Mouse (Mus musculus) stomach, embryonic 14.5 days (tissue): ENCODE data around the gene Abi3bp. TPM values are rescaled to one million over a fixed set of nuclear protein-coding genes. Genes with fewer than 3 reads are reported as not detected.

Experiments used
- ATAC-seq: fragments of 200-750 bp; cut with Nextera tagmentation; 2 replicates; pipeline ENCODE4 v1.8.0; 2017; ENCODE audit warnings: low read depth, moderate TSS enrichment; ENCODE audit not compliant: insufficient number of reproducible peaks, insufficient read depth, low FRiP score
- H3K27ac ChIP-seq: fragments of 300-500 bp; sonication (generic); 2 replicates; pipeline ENCODE4 v1.5.1; 2014; ENCODE audit warnings: mild to moderate bottlenecking, low read length, moderate library complexity, mixed read lengths
- H3K27me3 ChIP-seq: fragments of 300-500 bp; sonication (generic); 2 replicates; pipeline ENCODE4 v1.6.1; 2014; ENCODE audit warnings: low read length, control low read depth, mixed read lengths; ENCODE audit not compliant: control insufficient read depth, insufficient read depth
- H3K36me3 ChIP-seq: fragments of 300-500 bp; sonication (generic); 2 replicates; pipeline ENCODE4 v1.6.1; 2014; ENCODE audit warnings: mild to moderate bottlenecking, control low read depth, low read length, moderate library complexity, mixed read lengths; ENCODE audit not compliant: control insufficient read depth, insufficient read depth
- H3K4me1 ChIP-seq: fragments of 300-500 bp; sonication (generic); 2 replicates; pipeline ENCODE4 v1.6.1; 2014; ENCODE audit warnings: low read length, control low read depth, mixed read lengths; ENCODE audit not compliant: control insufficient read depth, insufficient read depth
- H3K4me2 ChIP-seq: fragments of 300-500 bp; sonication (generic); replicated peaks from 2 replicates; pipeline ENCODE4 v1.6.1; 2014; ENCODE audit warnings: low read depth, low read length, control low read depth
- H3K4me3 ChIP-seq: fragments of 300-500 bp; sonication (generic); 2 replicates; pipeline ENCODE4 v1.5.1; 2014; ENCODE audit warnings: low read depth, low read length, control low read depth
- H3K9ac ChIP-seq: fragments of 300-500 bp; sonication (generic); replicated peaks from 2 replicates; pipeline ENCODE4 v1.6.1; 2014; ENCODE audit warnings: low read depth, mild to moderate bottlenecking, control low read depth, low read length, moderate library complexity, mixed read lengths
- H3K9me3 ChIP-seq: fragments of 300-500 bp; sonication (generic); 2 replicates; pipeline ENCODE4 v1.6.1; 2016; ENCODE audit warnings: low read depth, low read length, control low read depth; ENCODE audit not compliant: control insufficient read depth
- WGBS: fragments of 180-500 bp; shearing (Covaris S2); extraction: QIAGEN DNeasy Blood & Tissue Kit; methylation state at CpG from one replicate; pipeline ENCODE4 v1.1.7; 2014; 5-methylcytosine and 5-hydroxymethylcytosine counted together
- polyA plus RNA-seq: library from polyadenylated mRNA; unstranded; fragments of >200 nt; fragmentation: Nextera tagmentation; extraction: Ambion mirVana; gene quantifications from 2 replicates; pipeline ENCODE4 v1.2.1, GENCODE M21; 2014

Gene Abi3bp
- polyA plus RNA-seq, 1 experiment from 2014 or later: 45.4 TPM

DNA sequence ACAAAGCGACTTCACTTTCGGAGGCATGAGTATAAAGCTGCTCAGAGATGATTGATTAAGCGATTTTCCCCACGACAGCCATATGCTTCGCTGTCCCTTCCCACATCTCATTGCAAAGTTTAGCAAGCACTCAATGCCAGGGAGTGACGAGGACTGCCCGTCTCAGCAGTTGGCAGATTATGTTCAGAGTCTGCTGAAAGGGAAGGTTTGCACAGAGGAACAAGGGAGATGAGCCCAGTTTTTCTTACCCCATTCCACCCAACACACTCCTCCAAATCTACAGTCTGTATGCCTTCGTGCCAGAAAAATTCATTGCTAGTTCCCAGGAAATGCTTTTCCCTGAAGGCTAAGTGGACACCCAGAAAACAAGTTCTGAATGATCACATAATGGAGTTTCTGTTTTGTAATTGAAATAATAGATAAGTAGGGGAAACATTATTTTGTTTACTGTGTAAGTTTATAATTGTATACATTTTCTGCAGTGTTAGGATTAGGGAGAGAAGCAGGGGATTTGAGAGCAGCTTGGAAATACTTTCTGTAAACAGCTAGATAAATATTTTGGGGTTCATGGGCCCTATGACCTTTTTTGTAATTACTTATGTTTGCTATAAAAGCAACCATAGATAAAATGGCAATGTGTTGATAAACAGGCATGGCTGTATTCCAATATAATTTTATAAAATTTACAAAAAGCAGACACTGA lies 19.5 kb upstream of the Abi3bp start:
- H3K9me3 ChIP-seq: no peaks in the 10 kb centered on the region
- ATAC-seq: no peak
- no peak overlapping the region for H3K9ac ChIP-seq
- no peaks in the 10 kb centered on the region for H3K27me3 ChIP-seq
- peak overlapping the region; percentile 55; the same call in 1 of the 2 replicates for H3K27ac ChIP-seq
- 0 out of 2 replicates have a peak, but pooled peaks cover 4% of the 10 kb centered on the region for H3K4me1 ChIP-seq
- no peaks in the 10 kb centered on the region for H3K36me3 ChIP-seq
- peak overlapping the region; percentile 26 for H3K4me2 ChIP-seq
- WGBS: 25% methylated on average over 8 of the region's 8 CpGs
- no peak overlapping the region for H3K4me3 ChIP-seq

DNA sequence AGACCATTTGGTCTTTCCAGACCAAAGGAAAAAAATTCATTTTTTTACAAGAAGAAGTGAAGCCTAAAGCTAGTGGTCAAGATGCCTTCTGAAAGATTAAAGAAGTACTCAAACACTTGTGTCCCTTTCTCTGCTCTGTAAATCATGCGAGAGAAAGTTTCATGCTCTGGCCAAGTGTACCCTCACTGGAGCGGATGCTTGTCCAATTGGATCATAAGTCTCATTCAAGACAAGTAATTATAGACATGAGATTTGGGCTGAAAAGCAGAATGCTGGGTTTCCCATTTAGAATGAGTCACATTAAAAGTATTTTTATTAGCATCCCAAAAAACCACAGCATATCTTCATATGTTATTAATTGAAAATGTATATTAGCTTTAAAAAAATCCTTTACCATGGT lies 4.5 kb upstream of the Abi3bp start:
- 93% methylated on average over 2 of the region's 2 CpGs for WGBS
- no peaks in the 10 kb centered on the region for H3K4me1 ChIP-seq
- no peaks in the 10 kb centered on the region for H3K9me3 ChIP-seq
- H3K4me3 ChIP-seq: no peak overlapping the region
- H3K9ac ChIP-seq: no peak overlapping the region
- no peak overlapping the region for H3K4me2 ChIP-seq
- no peak overlapping the region for H3K27ac ChIP-seq
- no peaks in the 10 kb centered on the region for H3K27me3 ChIP-seq
- H3K36me3 ChIP-seq: no peaks in the 10 kb centered on the region
- no peak for ATAC-seq

DNA sequence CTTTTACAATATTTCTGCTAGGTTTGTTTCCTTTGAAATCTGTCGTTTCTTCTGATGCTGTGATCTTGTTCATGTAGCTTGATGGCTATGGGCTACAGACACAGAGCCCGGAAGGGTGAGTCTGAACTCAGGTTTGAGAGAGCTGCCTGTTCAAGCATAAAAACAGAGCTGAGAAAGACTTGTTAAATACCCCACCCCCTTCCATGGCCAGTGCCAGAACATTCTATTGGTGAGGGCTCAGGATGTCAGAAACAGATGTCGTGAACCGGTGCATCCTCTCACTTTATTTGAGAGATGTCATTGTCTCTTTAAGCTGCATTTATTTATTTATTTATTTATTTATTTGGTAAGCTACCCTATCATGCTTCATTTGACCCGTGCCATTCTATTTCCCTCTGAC lies 2.0 kb upstream of the Abi3bp start:
- Histone ChIP-seq H3K27me3 (no peaks in the 10 kb centered on the region), H3K9ac (no peak overlapping the region), H3K4me2 (no peak overlapping the region), H3K27ac (no peak overlapping the region), H3K9me3 (no peaks in the 10 kb centered on the region), H3K4me1 (no peaks in the 10 kb centered on the region), H3K36me3 (no peaks in the 10 kb centered on the region), H3K4me3 (no peak overlapping the region)
- ATAC-seq: no peak
- 74% methylated on average over 5 of the region's 5 CpGs for WGBS

DNA sequence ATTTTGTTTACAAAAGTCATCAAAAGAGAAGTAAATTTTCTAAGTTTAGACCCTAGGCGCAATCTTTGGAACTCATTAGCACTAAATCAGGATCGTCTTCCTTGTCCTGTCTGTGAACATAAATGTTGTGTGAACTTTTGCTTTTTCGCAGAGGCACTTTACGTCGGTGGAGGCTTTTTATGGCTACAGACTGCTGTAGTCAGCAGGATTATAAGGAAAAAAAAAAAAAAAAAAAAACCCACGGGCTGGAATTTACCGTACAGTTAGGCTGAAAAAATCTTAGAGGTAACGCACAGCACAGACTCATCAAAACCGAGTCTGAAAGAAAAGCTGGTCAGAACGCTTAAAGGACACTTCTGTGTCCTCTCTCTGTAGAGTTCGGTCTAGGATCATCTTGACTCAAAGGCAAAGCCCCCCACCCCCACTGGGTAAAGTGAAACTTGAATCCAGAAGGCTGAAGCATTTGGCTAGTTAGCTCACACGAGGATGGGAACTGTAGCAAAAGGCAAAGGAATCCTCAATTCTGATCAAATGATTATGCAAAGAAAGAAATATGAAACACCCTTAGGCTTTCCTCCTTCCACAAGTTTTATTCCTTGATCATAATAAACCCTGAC lies 1.0 kb downstream of the Abi3bp start:
- Histone ChIP-seq H3K27ac (peak overlapping the region; percentile 64), H3K9me3 (no peaks in the 10 kb centered on the region), H3K36me3 (no peaks in the 10 kb centered on the region), H3K4me3 (peak overlapping the region; percentile 35), H3K27me3 (no peaks in the 10 kb centered on the region), H3K4me2 (peak overlapping the region; percentile 42), H3K4me1 (no peaks in the 10 kb centered on the region), H3K9ac (peak overlapping the region; percentile 22; the same call in 1 of the 2 replicates)
- no peak; the same call in 1 of the 2 replicates for ATAC-seq
- WGBS: 10% methylated on average over 12 of the region's 12 CpGs

DNA sequence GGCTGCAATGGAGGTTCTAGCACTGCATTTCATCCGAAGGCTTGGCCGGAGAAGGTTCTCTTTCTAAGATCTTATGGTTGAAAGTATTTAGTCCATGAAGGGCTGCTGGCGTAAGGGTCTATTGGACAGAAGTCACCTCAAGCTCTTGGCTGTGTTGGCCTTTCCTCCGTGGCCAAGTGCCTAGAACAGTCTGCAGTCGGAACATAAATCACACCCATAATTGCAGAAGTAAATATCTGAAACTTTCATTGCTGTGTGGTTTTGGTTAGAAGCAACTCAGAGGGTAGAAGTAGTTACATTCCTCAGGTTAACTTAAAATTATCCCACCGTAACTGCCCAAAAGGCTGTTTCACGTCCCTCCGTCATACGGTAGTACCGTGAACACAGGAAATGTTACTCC lies 5.8 kb downstream of the Abi3bp start:
- H3K4me1 ChIP-seq: 0 out of 2 replicates have a peak, but pooled peaks cover 5% of the 10 kb centered on the region
- 84% methylated on average over 10 of the region's 10 CpGs for WGBS
- no peaks in the 10 kb centered on the region for H3K27me3 ChIP-seq
- no peak overlapping the region for H3K4me2 ChIP-seq
- no peak overlapping the region for H3K4me3 ChIP-seq
- ATAC-seq: no peak
- H3K27ac ChIP-seq: no peak overlapping the region
- H3K9ac ChIP-seq: no peak overlapping the region
- no peaks in the 10 kb centered on the region; the same call in 1 of the 2 replicates for H3K36me3 ChIP-seq
- H3K9me3 ChIP-seq: no peaks in the 10 kb centered on the region

DNA sequence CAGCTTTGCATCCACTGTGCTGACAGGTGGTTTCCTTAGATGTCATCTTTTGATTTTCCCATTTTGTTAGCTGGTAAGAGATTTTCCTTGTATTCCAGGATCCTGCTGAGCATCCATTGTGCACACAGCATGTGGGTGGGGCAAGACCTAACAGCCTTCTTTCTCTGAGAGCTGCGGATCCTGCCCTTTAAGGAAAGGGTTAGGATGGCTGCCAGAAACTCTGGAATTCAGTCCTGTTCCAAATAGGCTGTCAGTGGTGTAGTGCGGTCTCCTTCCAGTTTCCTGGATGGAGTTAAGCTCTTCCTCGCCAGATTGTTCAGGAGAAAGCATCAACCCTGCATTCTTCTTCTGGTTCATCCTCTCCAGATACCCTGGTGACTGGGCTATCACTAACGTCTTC lies 8.8 kb downstream of the Abi3bp start:
- 0 out of 2 replicates have a peak, but pooled peaks cover 5% of the 10 kb centered on the region for H3K4me1 ChIP-seq
- peak; percentile 33; the same call in 1 of the 2 replicates for ATAC-seq
- H3K27ac ChIP-seq: no peak overlapping the region; the same call in 1 of the 2 replicates
- no peak overlapping the region for H3K4me3 ChIP-seq
- 40% methylated on average over 4 of the region's 4 CpGs for WGBS
- no peaks in the 10 kb centered on the region for H3K9me3 ChIP-seq
- no peaks in the 10 kb centered on the region; the same call in 1 of the 2 replicates for H3K36me3 ChIP-seq
- no peak overlapping the region for H3K9ac ChIP-seq
- no peak overlapping the region for H3K4me2 ChIP-seq
- H3K27me3 ChIP-seq: no peaks in the 10 kb centered on the region

DNA sequence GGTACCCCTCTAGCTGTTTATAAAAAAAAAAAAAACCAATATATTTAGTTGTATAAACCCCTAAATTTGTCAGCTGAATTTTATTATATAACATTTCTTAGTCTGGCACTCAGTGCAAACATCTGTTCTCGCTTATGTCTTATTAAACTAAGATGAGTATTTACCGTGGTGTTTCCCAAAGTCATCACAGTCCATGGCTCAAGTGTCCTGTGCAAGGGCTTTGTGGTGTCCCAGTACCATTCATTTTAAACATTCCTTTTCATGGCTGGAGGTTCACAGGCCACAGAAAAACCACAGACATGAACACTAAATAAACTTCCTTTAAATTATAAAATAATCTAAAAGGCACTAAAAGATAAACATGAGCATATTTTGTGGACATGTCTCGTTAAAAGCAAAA lies 13.2 kb downstream of the Abi3bp start:
- Histone ChIP-seq H3K36me3 (no peaks in the 10 kb centered on the region), H3K4me2 (no peak overlapping the region), H3K9me3 (no peaks in the 10 kb centered on the region), H3K4me3 (no peak overlapping the region), H3K27me3 (no peaks in the 10 kb centered on the region), H3K9ac (no peak overlapping the region), H3K27ac (no peak overlapping the region), H3K4me1 (0 out of 2 replicates have a peak, but pooled peaks cover 5% of the 10 kb centered on the region)
- ATAC-seq: no peak
- WGBS: 69% methylated on average over 3 of the region's 3 CpGs

DNA sequence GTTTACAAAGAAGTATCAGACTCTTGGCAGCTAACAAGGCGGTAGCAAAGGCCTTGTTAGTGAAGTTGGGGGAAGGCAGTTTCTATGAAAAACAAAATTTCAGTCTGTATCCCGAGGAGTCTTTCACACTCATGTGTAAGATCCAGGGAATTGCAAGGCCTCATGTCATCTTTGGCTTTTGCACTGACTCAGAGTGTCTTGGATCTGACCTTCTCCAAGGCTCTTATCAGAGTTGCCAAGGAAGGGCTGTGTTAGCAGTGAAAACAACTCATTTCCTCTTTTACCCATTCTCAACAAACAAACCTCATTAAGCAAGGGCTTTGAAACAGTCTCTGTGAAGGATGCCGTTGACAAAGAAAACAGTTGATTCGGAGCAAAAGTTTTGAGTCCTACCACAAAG lies 17.6 kb downstream of the Abi3bp start:
- Histone ChIP-seq H3K9me3 (no peaks in the 10 kb centered on the region), H3K4me2 (no peak overlapping the region), H3K4me1 (no peaks in the 10 kb centered on the region), H3K9ac (no peak overlapping the region), H3K27me3 (no peaks in the 10 kb centered on the region), H3K27ac (no peak overlapping the region), H3K4me3 (no peak overlapping the region), H3K36me3 (no peaks in the 10 kb centered on the region)
- WGBS: 78% methylated on average over 4 of the region's 4 CpGs
- ATAC-seq: no peak
